Mouse (Mus musculus) bone marrow, adult 2 months (tissue): ENCODE data around the gene Trpm3.

Experiments used
- CTCF ChIP-seq: fragments of 200-500 bp; IDR thresholded peaks from 2 replicates; pipeline ENCODE4 v1.5.1; 2011; ENCODE audit warnings: low read length, control low read depth; ENCODE audit not compliant: control insufficient read depth, insufficient read depth
- POLR2A ChIP-seq: fragments of 200-500 bp; IDR thresholded peaks from 2 replicates; pipeline ENCODE4 v1.6.1; 2011; ENCODE audit warnings: low read depth, mild to moderate bottlenecking, control low read depth, low read length, borderline replicate concordance; ENCODE audit not compliant: control insufficient read depth

GRCm38 (mm10) chr19:22180136-22180535 is 41.3 kb downstream of the Trpm3 start:
- no peak for TF ChIP-seq CTCF
- TF ChIP-seq POLR2A, result no peak
